Mouse (Mus musculus): ENCODE data around the gene Ilf2.

GRCm38 (mm10) chr3:90512276-90512675, 36.4 kb downstream of the Ilf2 start:
- no peak for TF ChIP-seq CTCF (IDR thresholded peaks at IDR 0.05; ENCODE audit: borderline replicate concordance, insufficient read depth, low read depth, low read length)
- TF ChIP-seq POLR2A (IDR thresholded peaks at IDR 0.05; ENCODE audit: borderline replicate concordance, insufficient read depth, low read length): no peak
